Mouse (Mus musculus): ENCODE data around the gene Rnaseh1. TPM values are rescaled to one million over a fixed set of nuclear protein-coding genes. Genes with fewer than 3 reads are reported as not detected.
A peak's percentile ranks its signal among the peaks of the same experiment; 100 is the strongest.

The Rnaseh1 gene
- 1 to 10 TPM; 6.7 to 9.4 (median 8.2) TPM for total RNA-seq (2022)

DNA sequence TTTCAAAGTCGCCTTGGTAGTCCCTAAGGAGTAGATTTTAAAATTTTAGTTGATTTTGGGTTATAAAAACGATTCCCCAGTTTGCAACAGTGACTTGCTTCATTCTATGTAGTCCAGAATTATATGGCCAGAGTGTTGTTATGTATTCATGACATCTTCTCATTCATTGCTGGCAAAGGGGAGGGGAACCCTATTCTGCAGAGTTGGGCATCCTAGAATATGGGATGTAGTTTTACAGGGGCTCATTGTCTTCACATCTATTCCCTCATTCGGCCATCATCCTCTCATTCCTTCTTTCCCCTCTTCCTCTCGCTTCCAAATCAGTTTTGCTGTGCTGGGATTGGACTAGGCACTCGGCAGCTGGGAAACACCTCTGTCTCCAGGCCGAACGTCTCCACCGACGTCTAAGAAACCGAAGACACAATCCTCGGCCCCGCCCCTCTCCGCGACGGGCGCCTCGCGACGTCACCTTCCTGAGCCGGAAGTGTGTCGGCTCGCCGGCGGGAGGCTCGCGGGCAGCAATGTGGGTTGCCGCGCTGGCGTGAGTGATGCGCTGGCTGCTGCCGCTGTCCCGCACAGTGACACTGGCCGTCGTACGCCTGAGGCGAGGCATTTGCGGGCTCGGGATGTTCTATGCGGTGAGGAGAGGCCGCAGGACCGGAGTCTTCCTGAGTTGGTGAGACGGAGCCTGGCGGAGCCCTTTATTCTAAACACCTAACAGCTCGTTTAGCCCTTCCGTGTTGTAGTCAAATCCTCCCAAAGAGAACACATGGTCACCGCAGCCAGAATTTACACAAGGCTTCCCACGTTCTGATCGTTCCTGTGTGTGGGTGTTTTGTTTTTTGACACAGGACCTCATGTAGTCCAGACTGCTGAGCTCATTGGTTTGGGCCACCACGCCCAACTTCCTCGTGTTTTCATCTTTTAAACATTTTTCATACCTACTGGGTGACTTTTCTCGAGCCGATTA, at the start of gene Rnaseh1:
Gene Rnaseh1 (plus strand): TSS at position 462 of the 970 bp plus-strand sequence.
- DNase-seq (ENCODE audit: low spot score), result peak; percentile 90

DNA sequence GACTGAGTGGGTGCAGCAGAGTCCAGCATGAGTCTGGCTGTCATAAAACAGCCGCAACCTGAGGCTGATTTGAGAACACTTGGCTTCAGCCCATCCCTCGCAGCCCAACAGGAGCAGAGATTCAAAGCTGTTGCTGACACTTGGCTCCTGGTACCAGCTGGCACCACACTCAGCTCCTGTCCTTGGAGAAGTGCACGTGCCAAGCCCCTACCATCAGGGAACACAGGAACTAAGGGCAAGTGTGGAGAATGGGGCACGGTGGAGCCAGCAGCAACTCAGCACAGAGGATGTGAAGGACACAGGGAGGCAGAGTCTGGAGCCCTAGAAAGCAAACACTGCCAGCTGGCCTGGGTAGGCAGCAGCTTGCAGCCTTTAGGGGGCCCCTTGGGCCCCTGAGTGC, 47.1 kb upstream of the Rnaseh1 start:
- DNase-seq (ENCODE audit: low spot score), result peak; percentile 40

DNA sequence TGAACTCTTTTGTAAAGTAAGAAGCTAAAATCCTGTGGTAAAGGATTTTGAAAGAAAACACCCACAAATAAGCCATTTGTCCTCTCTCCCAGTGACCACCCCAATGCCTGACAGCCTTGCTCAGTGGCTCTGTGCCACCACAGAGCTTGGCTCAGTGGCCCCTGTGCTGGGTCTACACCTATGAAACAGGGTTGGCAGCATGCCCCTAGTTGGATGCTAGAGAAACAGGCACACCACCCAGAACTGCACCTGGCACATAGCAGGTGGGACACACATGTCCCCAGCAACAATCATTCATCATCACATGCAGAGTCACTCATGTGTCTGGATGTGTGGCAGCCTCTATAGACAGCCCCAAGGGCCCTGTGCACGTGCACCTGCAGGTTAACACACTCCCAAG, 45.9 kb upstream of the Rnaseh1 start:
- DNase-seq (ENCODE audit: low spot score), result no peak

DNA sequence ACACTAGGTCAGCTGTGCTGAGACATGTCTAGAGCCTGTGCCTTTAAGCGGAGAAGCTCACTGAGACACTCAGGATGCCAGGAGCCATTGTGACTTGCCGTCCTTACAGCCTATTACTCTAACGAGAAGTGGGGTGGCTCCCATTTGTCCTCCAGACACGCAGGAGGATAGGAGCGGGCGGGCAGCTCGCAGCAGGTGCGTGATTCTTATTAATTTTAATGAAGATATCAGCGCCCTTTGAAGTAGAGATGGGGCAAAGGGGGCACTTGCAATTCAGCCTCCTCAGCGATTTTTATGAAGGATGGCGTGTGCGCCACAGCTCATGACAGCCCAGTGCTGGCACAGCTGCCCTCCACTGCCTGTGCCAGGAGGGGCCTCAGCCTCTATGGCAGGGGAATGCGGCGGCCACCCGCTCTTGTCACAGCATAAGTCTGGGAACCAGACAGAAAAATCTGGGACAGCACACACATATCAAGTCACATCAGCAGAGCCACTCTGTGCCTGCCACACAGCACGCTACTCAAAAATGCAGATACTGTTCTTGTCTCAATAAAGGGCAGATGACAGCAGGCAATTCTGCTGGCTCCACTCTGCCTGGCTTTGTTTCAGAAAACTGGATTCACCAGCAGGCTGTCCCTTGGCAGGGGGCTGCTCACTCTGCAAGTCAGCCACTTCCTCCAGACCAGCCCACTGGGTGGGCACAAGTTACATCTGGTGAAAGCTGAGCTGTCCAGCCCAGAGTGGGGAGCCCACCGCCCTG, 41.7 kb upstream of the Rnaseh1 start:
- DNase-seq (ENCODE audit: low spot score), result no peak

DNA sequence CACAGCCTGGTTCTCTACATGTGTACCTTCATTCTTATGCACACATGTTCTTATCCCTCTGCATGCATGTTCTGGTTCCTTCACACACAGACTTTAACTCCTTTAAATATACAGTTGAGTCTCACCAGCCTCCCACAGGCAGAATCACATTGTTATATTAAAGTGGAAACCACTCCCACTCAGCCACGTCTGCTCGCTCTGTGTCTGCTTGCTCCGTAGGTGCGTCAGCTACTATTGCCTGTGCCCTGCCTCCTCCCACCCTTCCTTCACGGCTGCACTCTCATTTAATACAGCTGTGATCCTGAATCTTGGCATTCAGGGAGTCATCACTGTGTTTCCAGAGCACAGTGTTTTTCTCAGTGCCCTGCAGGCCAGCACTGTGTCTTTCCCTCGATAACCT, 37.0 kb upstream of the Rnaseh1 start:
- DNase-seq (ENCODE audit: low spot score), result no peak

DNA sequence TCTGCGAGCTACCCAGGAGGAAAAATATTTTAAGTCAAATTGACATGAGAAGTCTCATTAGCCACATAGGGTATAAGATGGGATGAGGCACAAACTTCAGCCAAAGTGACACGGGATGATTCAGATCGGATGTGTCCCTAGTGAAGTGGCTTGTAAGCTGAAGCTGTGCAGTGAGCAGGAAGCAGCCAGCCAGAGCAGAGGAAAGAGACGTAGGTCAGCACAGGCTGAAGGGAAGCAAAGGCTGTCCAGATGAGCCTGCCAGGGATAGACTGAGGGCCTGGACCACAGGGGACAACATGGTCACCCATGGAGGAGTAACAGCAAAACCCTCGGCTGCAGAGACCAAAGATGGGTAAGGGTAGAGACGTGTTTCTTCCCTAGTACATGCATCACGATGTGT, 35.0 kb upstream of the Rnaseh1 start:
- no peak for DNase-seq (ENCODE audit: low spot score)

DNA sequence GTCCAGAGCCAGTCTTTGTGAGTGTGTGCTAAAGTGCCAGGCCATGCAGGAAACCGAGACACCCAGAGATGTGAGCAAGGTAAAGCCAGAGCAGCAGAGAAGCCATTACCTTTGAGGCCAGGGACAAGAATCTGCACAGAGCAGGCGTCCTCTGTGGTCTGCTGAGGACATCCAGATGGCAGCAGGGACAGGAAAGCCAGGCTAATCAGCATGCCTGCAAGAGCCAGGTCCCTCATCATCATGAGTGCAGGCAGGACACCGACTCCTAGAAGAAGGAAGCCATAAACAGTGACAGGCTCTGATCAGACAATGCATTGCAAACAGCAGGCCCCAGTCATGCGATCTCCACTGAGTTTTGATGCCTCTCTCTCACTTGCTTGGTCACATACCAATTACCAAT, 32.1 kb upstream of the Rnaseh1 start:
- no peak for DNase-seq (ENCODE audit: low spot score)

DNA sequence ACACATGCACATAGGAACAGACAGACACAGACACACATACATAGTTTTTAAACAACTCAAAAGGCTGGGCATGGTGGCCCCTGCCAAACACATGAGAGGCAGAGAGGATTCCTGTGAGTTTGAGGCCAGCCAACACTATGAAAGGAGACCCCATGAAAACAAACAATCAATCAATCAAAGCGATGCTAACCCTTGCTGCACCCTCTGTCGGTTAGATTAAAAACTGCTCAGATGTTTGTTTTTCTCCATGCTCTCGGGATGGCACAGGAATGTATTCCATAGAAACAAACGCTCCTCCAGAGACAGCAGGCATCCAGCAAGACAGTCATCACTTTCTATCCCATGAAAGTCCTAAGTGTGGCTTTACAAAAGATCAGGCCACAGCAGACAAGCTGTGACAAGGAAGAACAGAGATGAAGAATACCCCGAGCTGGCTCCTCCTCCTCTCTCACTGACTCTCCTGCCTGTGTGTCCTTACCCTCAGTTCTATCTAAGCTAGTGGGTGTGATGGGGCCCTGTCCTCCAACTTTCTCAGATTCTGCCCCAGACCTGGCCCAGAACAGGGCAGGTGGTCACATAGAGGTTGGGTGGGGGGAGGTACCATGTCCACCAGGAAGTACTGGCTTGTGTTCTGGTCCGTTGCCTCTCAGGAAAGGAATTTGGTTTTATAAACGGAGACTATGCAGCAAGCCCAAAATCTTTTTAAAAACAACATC, 27.8 kb upstream of the Rnaseh1 start:
- DNase-seq (ENCODE audit: low spot score), result no peak

DNA sequence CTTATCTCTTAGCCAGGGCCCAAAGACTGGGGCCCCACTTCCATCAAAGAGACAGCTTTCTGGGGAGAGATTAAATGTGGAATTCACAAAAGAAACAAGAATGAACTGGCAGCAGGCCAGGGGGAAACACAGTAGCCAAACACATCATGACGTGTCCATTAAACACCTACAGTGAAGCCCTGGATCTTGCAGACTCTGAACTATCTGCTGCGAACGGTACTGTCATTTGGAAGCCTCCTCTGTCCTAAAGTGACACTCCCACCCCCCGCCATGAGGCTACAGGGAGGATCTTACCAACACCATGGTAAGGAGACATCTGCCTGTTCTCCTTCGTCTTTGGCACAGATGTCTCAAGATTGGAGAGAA, 27.3 kb upstream of the Rnaseh1 start:
- DNase-seq (ENCODE audit: low spot score), result no peak

DNA sequence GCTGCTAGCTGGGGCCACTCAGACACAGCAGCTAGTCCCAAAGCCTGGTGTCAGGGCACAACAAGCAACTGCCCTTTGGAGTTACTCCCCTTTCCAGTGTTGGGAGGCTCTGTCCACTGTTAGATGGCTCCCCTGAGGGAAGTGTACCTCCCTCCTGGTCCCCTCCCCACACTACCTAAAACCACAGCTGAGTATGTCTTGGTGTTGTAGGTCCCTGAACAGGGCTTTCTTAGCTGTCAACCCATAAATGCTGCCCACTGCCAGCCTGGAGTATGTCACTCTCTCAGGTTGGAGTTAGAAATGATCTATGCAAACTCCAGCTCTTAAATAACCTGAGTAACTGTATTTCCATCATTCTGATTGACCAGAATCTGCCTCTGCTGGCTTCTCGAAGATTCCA, 26.8 kb upstream of the Rnaseh1 start:
- no peak for DNase-seq (ENCODE audit: low spot score)

DNA sequence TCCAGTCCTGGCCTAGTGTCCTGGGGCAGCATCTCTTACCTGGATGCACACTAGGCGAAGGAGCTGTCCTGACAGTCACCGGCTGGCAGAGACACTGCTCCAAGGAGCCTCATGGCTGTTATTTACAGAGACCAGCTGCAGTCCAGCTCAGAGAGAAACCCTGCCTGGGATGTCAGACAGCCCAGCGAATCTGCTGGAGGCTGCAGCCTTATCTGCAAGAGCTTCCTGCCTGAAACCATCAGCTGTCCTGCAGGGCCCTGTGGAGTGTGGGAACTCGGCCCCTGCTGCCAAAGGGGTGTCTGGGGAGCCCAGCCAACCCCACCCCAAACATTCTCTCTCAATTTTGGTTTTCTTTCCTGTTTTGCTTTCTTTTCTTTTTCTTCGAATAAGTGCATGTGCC, 26.2 kb upstream of the Rnaseh1 start, which contains the start of gene Colec11:
Gene Colec11 (minus strand): TSS at position 183 of the 400 bp plus-strand sequence.
- DNase-seq (ENCODE audit: low spot score), result peak; percentile 44

DNA sequence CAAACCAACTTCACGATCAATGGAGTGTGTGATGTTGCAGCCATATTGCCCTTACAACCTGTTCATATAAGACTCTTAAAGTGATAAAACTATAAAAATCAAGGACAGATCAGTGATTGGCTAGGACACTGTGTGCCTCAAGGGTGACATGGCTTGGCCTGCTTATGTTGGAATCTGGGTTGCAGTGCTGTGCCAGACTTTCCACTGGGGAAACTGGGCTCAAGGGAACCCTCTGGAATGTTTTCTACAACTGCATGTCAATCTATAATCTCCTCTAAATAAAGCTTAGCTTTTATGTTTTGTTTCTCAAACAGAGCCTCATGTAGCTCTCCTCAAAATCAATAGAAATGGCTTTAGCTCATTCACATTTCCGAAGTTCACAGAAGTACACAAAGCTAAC, 25.2 kb upstream of the Rnaseh1 start:
- no peak for DNase-seq (ENCODE audit: low spot score)

DNA sequence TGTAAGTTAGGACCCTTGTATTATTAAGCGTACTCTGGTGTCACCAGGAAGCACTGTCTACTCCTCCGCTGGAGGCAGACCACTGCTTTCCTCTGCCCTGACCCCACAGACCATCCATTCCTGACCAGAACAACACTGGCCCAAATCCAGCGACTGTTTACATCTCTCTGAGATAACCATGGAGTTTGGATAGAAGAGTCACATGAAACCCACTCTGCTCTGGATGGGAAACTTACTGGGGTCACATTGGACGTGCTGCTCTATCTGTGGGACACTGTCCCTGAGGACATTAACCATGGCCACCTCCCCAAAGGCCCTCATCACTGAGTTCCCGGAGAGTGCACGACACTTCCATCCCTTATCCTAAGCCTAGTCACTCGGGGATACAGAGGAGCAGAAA, 24.0 kb upstream of the Rnaseh1 start:
- no peak for DNase-seq (ENCODE audit: low spot score)

DNA sequence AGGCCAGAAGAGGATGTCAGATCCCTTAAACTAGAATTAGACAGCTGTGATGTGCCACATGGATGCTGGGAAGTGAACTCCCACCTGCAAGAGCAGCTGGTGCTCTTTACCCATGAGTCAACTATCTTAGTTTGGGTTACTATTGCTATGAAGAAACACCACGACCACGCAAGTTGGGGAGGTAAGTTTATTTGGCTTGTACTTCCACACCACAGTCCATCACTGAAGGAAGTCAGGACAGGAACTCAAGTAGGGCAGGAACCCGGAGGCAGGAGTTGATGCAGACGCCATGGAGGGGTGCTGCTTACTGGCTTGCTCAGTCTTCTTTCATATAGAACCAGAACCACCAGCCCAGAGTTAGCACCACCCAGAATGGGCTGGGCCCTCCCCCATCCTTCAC, 22.3 kb upstream of the Rnaseh1 start:
- DNase-seq (ENCODE audit: low spot score), result no peak

DNA sequence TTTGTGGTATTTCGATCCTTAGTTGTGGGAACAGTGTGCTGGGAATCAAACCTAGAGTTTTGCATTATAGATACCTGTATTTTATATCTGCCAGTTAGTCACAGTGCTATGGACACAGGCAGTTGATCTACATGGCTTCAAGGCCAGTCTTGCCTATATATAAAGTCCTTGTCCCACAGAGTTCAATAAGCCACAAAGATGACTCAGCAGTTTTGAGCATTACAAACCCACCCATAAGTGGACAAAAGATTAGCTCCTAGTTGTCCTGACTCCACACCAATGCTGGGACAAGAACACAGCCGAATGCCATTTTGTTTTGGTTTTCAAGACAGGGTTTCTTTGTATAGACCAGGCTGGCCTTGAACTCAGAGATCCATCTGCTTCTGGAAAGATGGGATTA, 21.0 kb upstream of the Rnaseh1 start:
- DNase-seq (ENCODE audit: low spot score), result no peak

DNA sequence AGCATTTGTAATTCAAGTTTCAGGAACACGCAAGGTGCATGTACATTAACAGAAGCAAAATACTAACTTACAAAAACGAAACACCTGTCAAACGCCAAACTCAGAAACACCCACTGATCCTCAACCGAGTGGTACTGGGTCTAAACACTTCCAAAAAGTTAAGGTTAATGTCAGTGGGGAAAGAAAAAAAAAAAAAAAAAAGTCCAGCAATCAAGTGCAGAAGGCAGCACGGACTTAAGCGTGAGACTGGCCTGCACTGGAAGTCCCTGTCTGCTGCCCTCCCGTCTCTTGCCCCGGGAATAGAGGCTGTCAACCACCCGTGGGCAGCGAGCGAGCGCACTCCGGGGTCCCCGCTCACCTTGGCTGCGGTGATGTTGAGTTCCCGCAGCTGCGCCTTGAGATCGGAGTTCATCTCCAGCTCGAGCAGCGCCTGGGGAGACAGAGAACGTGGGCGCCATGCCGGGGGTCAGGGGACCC, 14.3 kb upstream of the Rnaseh1 start:
- no peak for DNase-seq (ENCODE audit: low spot score)

DNA sequence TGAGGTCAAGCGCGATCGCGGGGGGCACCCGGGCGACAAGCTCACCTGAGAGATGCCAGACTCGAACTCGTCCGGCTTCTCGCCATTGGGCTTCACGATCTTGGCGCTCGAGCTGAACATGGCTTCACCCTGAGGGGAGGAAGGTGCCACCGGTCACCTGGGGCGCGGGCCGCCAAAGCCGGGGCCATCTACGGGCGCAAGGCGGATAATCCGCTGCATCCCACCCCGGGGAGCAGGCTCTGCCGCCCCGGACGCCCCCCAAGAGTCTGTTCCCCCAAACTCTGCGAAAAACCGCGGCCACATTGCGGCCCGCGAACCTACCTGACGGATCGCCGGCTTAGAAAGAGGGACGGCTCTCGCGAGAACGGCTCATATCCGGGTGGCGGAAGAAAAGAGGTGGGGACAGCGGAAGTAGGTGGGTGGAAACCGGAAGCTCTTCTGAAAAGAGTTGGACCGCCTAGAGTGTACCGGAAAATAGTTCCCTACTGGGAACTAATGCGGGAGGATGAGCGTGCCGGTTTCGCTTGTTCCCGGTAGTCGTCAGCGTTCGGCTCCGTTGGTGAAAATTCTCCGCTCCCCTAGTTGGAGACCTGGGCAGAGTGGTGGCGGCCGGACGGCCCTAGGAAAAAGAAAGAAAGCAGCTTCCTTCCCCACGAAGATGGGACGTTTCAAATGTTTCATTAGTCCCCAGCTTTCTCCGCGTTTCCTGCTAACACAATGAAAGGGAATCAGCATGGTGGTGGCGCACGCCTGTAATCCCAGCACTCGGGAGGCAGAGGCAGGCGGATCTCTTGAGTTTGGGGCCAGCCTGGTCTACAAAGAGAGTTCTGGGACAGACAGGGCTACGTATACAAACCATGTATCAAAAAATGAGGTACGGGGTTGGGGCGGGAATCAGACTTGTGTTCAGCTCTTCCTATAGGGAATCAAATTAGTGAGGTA, 13.6 kb upstream of the Rnaseh1 start, which contains the start of gene Rps7:
Gene Rps7 (minus strand): TSS at position 419 of the 942 bp plus-strand sequence.
- DNase-seq (ENCODE audit: low spot score), result peak; percentile 95

DNA sequence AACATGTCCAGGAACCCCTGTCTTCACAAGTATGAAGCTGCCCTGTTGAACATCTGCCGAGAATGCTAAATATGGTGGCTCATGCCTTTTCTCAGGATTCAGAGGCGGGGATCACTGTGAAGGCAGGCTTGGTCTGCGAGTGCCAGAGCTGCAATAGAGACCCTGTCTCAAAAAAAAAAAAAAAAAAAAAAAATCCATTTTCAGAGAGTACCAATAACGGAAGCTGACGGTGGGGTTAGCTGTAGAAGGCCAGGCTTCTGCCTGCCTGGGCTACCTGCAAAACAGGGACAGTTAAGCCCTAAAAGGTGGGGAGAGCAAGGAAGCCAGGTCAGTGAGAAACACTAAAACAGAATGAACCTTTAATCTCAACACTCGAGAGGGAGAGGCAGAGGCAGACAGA, 12.9 kb upstream of the Rnaseh1 start:
- DNase-seq (ENCODE audit: low spot score), result no peak

DNA sequence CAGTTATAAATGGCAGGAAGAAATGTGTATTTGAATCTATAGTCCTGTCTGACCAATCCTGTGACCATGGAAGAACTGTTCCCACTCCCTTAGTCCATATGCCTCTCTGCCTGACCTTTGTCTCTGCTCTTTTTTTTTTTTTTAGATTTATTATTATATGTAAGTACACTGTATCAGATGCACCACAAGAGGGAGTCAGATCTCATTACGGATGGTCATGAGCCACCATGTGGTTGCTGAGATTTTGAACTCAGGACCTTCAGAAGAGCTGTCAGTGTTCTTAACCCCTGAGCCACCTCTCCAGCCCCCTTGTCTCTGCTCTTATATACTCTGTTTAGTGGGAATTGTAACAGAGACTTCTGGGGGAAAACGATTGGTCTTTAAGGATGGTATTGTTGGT, 10.6 kb upstream of the Rnaseh1 start:
- DNase-seq (ENCODE audit: low spot score), result no peak

DNA sequence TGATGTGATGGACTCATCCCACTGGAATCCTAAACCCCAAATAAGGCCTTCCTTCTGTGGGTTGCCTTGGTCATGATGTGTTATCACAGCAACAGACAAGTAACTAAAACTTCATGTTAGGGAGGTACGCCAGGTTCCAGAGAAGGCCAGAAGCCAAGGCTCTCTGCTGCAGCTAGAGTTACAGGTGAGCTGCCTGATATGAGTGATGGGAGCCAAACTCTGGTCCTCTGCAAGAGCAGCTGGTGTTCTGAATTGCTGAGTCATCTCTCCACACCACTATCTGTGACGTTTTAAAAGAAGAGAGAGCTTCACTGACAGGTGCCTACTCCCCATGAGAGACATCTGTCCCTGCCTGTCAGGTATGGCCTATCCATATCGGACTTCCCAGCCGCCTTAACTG, 13.2 kb downstream of the Rnaseh1 start:
- DNase-seq (ENCODE audit: low spot score), result no peak

DNA sequence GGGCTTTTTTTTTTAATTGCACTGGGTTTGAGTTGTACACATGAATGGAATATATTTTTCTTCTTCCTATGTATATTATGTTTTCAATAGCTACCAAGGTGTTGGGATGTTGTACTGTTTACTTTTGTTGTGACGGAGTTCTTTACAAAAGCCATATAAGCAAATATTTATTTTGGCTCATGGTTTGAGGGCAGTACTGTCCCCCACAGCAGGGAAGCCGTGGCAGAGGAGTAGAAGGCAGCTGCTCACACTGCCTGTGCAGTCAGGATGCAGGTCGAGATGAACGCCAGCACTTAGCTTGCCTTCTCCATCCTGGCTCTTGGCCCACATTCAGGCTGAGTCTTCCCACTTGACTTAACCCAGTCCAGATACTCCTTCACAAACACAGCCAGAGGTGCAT, 17.3 kb downstream of the Rnaseh1 start:
- DNase-seq (ENCODE audit: low spot score), result no peak
